Mouse (Mus musculus) left cerebral cortex, adult 2 months (tissue): ENCODE measurements around the gene Pdxdc1. TPM values are rescaled to one million over a fixed set of nuclear protein-coding genes. Genes with fewer than 3 reads are reported as not detected.
"Not testable (repeated sequence)": the region's sequence is repeated elsewhere in the genome, so short reads cannot be mapped to it uniquely, and the experiment has no call there.

Experiments used
- DNase-seq, 2 experiments: peaks; one replicate each; pipeline ENCODE4 v3.0.0; 2021 to 2022; ENCODE audit warnings: low spot score in 2 of 2, mixed read lengths in 1 of 2; ENCODE audit errors: extremely low spot score in 1 of 2
- H3K27ac ChIP-seq: fragments of 200-600 bp; 2 replicates; pipeline ENCODE4 v1.8.1; 2022
- H3K4me3 ChIP-seq: fragments of 200-600 bp; 2 replicates; pipeline ENCODE4 v1.8.1; 2022
- CTCF ChIP-seq: fragments of 200-600 bp; IDR thresholded peaks from 2 replicates; pipeline ENCODE4 v1.8.1; 2022; ENCODE audit warnings: antibody characterized with exemption, mild to moderate bottlenecking, moderate library complexity
- intact Hi-C: fragments of 180-260 bp; cut with DNase I; formaldehyde crosslinking; loops from one replicate; pipeline ENCODE4 v1.15.1; 2025
- long read RNA-seq, 2 experiments: library from polyadenylated mRNA; stranded (forward); transcript quantifications; one replicate each; pipeline ENCODE4 v2.0.0; 2021; ENCODE audit warnings: borderline mapping rate in 2 of 2
- total RNA-seq, 2 experiments: library from RNA; stranded (reverse); gene quantifications; 2 replicates each; pipeline ENCODE4 v1.2.3; 2021

Gene Pdxdc1
- 10 to 100 TPM; 70.4 to 73.0 TPM for total RNA-seq
- long read RNA-seq, experiment 1, full-length matches to known transcripts: 36 of 51 reads
- long read RNA-seq, experiment 1, partial matches to known transcripts: 6 of 51 reads
- long read RNA-seq, experiment 1, other reads (novel, unspliced or antisense): 9 of 51 reads
- long read RNA-seq, experiment 2, full-length matches to known transcripts: 21 of 35 reads
- long read RNA-seq, experiment 2, partial matches to known transcripts: 2 of 35 reads
- long read RNA-seq, experiment 2, other reads (novel, unspliced or antisense): 12 of 35 reads

GRCm38 (mm10) chr16:13902888-13903483, at the start of gene Pdxdc1, which contains the start of gene Mpv17l:
Gene Pdxdc1 (minus strand): TSS chr16:13903131.
Gene Mpv17l (plus strand): TSS chr16:13903161.
- peak within 1 kb of the TSS; percentile 76 for H3K4me3 ChIP-seq
- intact Hi-C loops: loop anchor here (1.0 to 2.0 kb wide), 3 partner anchors 37 to 256 kb away; partner anchors contain the start of genes 2900011O08Rik and Ifitm7
- peak; percentile 97 to 99 for DNase-seq
- TF ChIP-seq CTCF: no peak
- peak within 1 kb of the TSS; percentile 89 for H3K27ac ChIP-seq

- intact Hi-C loops: no loop called here
- DNase-seq: no peak
- Histone ChIP-seq H3K27ac (no peak overlapping the region), H3K4me3 (no peak overlapping the region)
- no peak for TF ChIP-seq CTCF
Measured at GRCm38 (mm10) chr16:13951245-13951644, 48.3 kb upstream of the Pdxdc1 start.

- DNase-seq: no peak
- no peak overlapping the region for H3K27ac ChIP-seq
- no peak for TF ChIP-seq CTCF
- no peak overlapping the region for H3K4me3 ChIP-seq
- intact Hi-C loops: no loop called here
Measured at GRCm38 (mm10) chr16:13946306-13946705, 43.4 kb upstream of the Pdxdc1 start.

GRCm38 (mm10) chr16:13945153-13945552, 42.2 kb upstream of the Pdxdc1 start:
- Histone ChIP-seq H3K4me3 (no peak overlapping the region), H3K27ac (no peak overlapping the region)
- TF ChIP-seq CTCF: no peak
- intact Hi-C loops: no loop called here
- no peak for DNase-seq

GRCm38 (mm10) chr16:13944752-13945151, 41.8 kb upstream of the Pdxdc1 start:
- Histone ChIP-seq H3K4me3 (no peak overlapping the region), H3K27ac (no peak overlapping the region)
- intact Hi-C loops: no loop called here
- no peak for DNase-seq
- TF ChIP-seq CTCF: no peak

- intact Hi-C loops: no loop called here
- TF ChIP-seq CTCF: no peak
- Histone ChIP-seq H3K27ac (no peak overlapping the region), H3K4me3 (no peak overlapping the region)
- no peak for DNase-seq
Measured at GRCm38 (mm10) chr16:13944178-13944577, 41.2 kb upstream of the Pdxdc1 start.

- Histone ChIP-seq H3K27ac (peak overlapping the region; percentile 86), H3K4me3 (peak overlapping the region; percentile 82)
- intact Hi-C loops: loop anchor here (1.0 to 2.0 kb wide), 2 partner anchors 38 to 46 kb away; partner anchors contain the start of genes 2900011O08Rik, Ifitm7, Mpv17l and Pdxdc1
- DNase-seq: no peak
- TF ChIP-seq CTCF: no peak
Measured at GRCm38 (mm10) chr16:13940847-13941395, 38.0 kb upstream of the Pdxdc1 start.

- intact Hi-C loops: loop anchor here (1.0 to 2.0 kb wide), 2 partner anchors 37 to 47 kb away; partner anchors contain the start of genes 2900011O08Rik, Ifitm7, Mpv17l and Pdxdc1
- TF ChIP-seq CTCF: no peak
- peak; percentile 79 to 85 for DNase-seq
- H3K27ac ChIP-seq: peak overlapping the region; percentile 86
- peak overlapping the region; percentile 82 for H3K4me3 ChIP-seq
Measured at GRCm38 (mm10) chr16:13940139-13940846, 37.4 kb upstream of the Pdxdc1 start.

- H3K4me3 ChIP-seq: no peak overlapping the region
- no peak for DNase-seq
- no peak overlapping the region for H3K27ac ChIP-seq
- intact Hi-C loops: no loop called here
- no peak for TF ChIP-seq CTCF
Measured at GRCm38 (mm10) chr16:13927456-13928075, 24.6 kb upstream of the Pdxdc1 start.

GRCm38 (mm10) chr16:13922966-13923365, 20.0 kb upstream of the Pdxdc1 start:
- intact Hi-C loops: not testable (repeated sequence)

GRCm38 (mm10) chr16:13922499-13922898, 19.6 kb upstream of the Pdxdc1 start:
- intact Hi-C loops, DNase-seq, H3K4me3 ChIP-seq, H3K27ac ChIP-seq: not testable (repeated sequence)

More at GRCm38 (mm10) chr16:13922966-13923365, 20.0 kb upstream of the Pdxdc1 start:
- not testable (repeated sequence) for H3K4me3 ChIP-seq, H3K27ac ChIP-seq, DNase-seq
